Mouse (Mus musculus) MEL (cell line): ENCODE data around the gene Olfr1392. TPM values are rescaled to one million over a fixed set of nuclear protein-coding genes. Genes with fewer than 3 reads are reported as not detected.
"Not testable (repeated sequence)": the region's sequence is repeated elsewhere in the genome, so short reads cannot be mapped to it uniquely, and the experiment has no call there.

Source experiments
- DNase-seq: peaks from one replicate; pipeline ENCODE4 v3.0.0; 2011; ENCODE audit warnings: low read depth, low spot score
- H3K27ac ChIP-seq: 2 replicates; pipeline ENCODE4 v1.5.1; 2012; ENCODE audit warnings: low read depth, mild to moderate bottlenecking, control low read depth, low read length, moderate library complexity; ENCODE audit not compliant: control insufficient read depth
- H3K27me3 ChIP-seq, 2 experiments: fragments of 150-350 bp in 1 of 2; sonication (generic) in 1 of 2; 2 replicates each; pipeline ENCODE4 v1.6.1; 2012; ENCODE audit warnings: low read length in 2 of 2, mild to moderate bottlenecking in 2 of 2, improper control_type of control experiment in 1 of 2, moderate library complexity in 1 of 2; ENCODE audit not compliant: insufficient read depth in 2 of 2, control insufficient read depth in 1 of 2
- H3K36me3 ChIP-seq, 2 experiments: 2 replicates each; pipeline ENCODE4 v1.6.1; 2012 to 2014; ENCODE audit warnings: low read length in 2 of 2, improper control_type of control experiment in 1 of 2, inconsistent platforms in 1 of 2, mild to moderate bottlenecking in 1 of 2; ENCODE audit not compliant: insufficient read depth in 2 of 2, control insufficient read depth in 1 of 2
- H3K4me1 ChIP-seq, 2 experiments: fragments of 150-350 bp in 1 of 2; sonication (generic) in 1 of 2; 2 replicates each; pipeline ENCODE4 v1.6.1; 2012; ENCODE audit warnings: low read length in 2 of 2, improper control_type of control experiment in 1 of 2, mild to moderate bottlenecking in 1 of 2; ENCODE audit not compliant: insufficient read depth in 2 of 2, control insufficient read depth in 1 of 2
- H3K4me3 ChIP-seq, 2 experiments: fragments of 150-350 bp in 1 of 2; sonication (generic) in 1 of 2; 2 replicates each; pipeline ENCODE4 v1.5.1; 2012; ENCODE audit warnings: low read depth in 2 of 2, low read length in 2 of 2, mild to moderate bottlenecking in 2 of 2, moderate library complexity in 2 of 2, control low read depth in 1 of 2, improper control_type of control experiment in 1 of 2; ENCODE audit not compliant: control insufficient read depth in 1 of 2, insufficient read depth in 1 of 2
- H3K79me2 ChIP-seq: 2 replicates; pipeline ENCODE4 v1.6.1; 2012; ENCODE audit warnings: mild to moderate bottlenecking, low read length, moderate library complexity; ENCODE audit not compliant: control insufficient read depth, poor library complexity, insufficient read depth
- H3K9ac ChIP-seq: 2 replicates; pipeline ENCODE4 v1.6.1; 2012; ENCODE audit warnings: low read depth, mild to moderate bottlenecking, control low read depth, low read length, moderate library complexity; ENCODE audit not compliant: control insufficient read depth, poor library complexity, severe bottlenecking
- H3K9me3 ChIP-seq: fragments of 150-350 bp; sonication (generic); replicated peaks from 2 replicates; pipeline ENCODE4 v1.6.1; 2012; ENCODE audit warnings: mild to moderate bottlenecking, low read length, improper control_type of control experiment, moderate library complexity; ENCODE audit not compliant: insufficient read depth
- CHD1 ChIP-seq: IDR thresholded peaks from 2 replicates; pipeline ENCODE4 v1.6.1; 2012; ENCODE audit warnings: low read depth, mild to moderate bottlenecking, inconsistent platforms, low read length, improper control_type of control experiment
- ELF1 ChIP-seq: IDR thresholded peaks from 2 replicates; pipeline ENCODE4 v1.6.1; 2014; ENCODE audit warnings: low read depth, mild to moderate bottlenecking, inconsistent platforms, low read length, improper control_type of control experiment, moderate library complexity
- HCFC1 ChIP-seq: IDR thresholded peaks from 2 replicates; pipeline ENCODE4 v1.6.1; 2012; ENCODE audit warnings: low read depth, mild to moderate bottlenecking, inconsistent platforms, low read length, improper control_type of control experiment, moderate library complexity
- JUND ChIP-seq: IDR thresholded peaks from 2 replicates; pipeline ENCODE4 v1.6.1; 2011; ENCODE audit warnings: low read depth, mild to moderate bottlenecking, improper control_type of control experiment, low read length
- KAT2A ChIP-seq: conservative IDR thresholded peaks from 2 replicates; pipeline ENCODE4 v1.6.1; 2012; ENCODE audit warnings: low read depth, low read length, improper control_type of control experiment, inconsistent platforms
- MAFK ChIP-seq: IDR thresholded peaks from 2 replicates; pipeline ENCODE4 v1.6.1; 2011; ENCODE audit warnings: low read depth, mild to moderate bottlenecking, low read length, improper control_type of control experiment, borderline replicate concordance
- MYB ChIP-seq: IDR thresholded peaks from 2 replicates; pipeline ENCODE4 v1.6.1; 2011; ENCODE audit warnings: mild to moderate bottlenecking, low read depth, low read length, improper control_type of control experiment
- NELFE ChIP-seq: IDR thresholded peaks from 2 replicates; pipeline ENCODE4 v1.6.1; 2011; ENCODE audit warnings: low read depth, low read length, improper control_type of control experiment
- NRF1 ChIP-seq: IDR thresholded peaks from 2 replicates; pipeline ENCODE4 v1.6.1; 2014; ENCODE audit warnings: low read depth, mild to moderate bottlenecking, inconsistent platforms, low read length, improper control_type of control experiment, moderate library complexity; ENCODE audit not compliant: poor library complexity, insufficient read depth, severe bottlenecking
- POLR2AphosphoS5 ChIP-seq: IDR thresholded peaks from 2 replicates; pipeline ENCODE4 v1.6.1; 2012; ENCODE audit warnings: low read depth, borderline replicate concordance, mild to moderate bottlenecking, inconsistent platforms, low read length, moderate library complexity, mixed read lengths
- RCOR1 ChIP-seq: IDR thresholded peaks from 2 replicates; pipeline ENCODE4 v1.6.1; 2012; ENCODE audit warnings: low read depth, mild to moderate bottlenecking, inconsistent platforms, low read length, improper control_type of control experiment
- ZC3H11A ChIP-seq: IDR thresholded peaks from 2 replicates; pipeline ENCODE4 v1.6.1; 2012; ENCODE audit warnings: low read depth, mild to moderate bottlenecking, inconsistent platforms, low read length, improper control_type of control experiment
- ZMIZ1 ChIP-seq: IDR thresholded peaks from 2 replicates; pipeline ENCODE4 v1.6.1; 2012; ENCODE audit warnings: low read depth, mild to moderate bottlenecking, inconsistent platforms, low read length, improper control_type of control experiment, moderate library complexity
- polyA plus RNA-seq, 2 experiments: library from polyadenylated mRNA; stranded (reverse) in 1 of 2; unstranded in 1 of 2; fragments of >175 nt in 1 of 2; fragments of >200 nt in 1 of 2; gene quantifications; 2 replicates each; pipeline versions ENCODE4 v1.2.1 to v1.2.4; 2012; ENCODE audit warnings: low replicate concordance in 2 of 2, low read depth in 1 of 2; ENCODE audit not compliant: insufficient read length in 2 of 2, insufficient read depth in 1 of 2, missing spikeins in 1 of 2
- total RNA-seq: library from RNA; depleted of rRNA; stranded (reverse); fragments of 300-350 nt; gene quantifications from 2 replicates; pipeline ENCODE4 v1.2.3, GENCODE M21; 2012; rRNA removed

Olfr1392 gene
- total RNA-seq (not detected in 2 replicates), polyA plus RNA-seq (not detected)

GRCm38 (mm10) chr11:49284982-49285381 is at the start of gene Olfr1392:
Olfr1392 (plus strand) TSS chr11:49285282.
- not testable (repeated sequence) for H3K9me3 ChIP-seq, DNase-seq, H3K27me3 ChIP-seq, H3K36me3 ChIP-seq, H3K79me2 ChIP-seq, H3K9ac ChIP-seq, H3K4me3 ChIP-seq, H3K27ac ChIP-seq, H3K4me1 ChIP-seq

GRCm38 (mm10) chr11:49235459-49236207 is 49.4 kb upstream of the Olfr1392 start:
- peaks cover 0 to 11% of the 10 kb centered on the region in 2 experiments; a peak in 2 of 4 replicates for H3K36me3 ChIP-seq
- no peak overlapping the region for H3K27ac ChIP-seq
- DNase-seq: no peak
- no peak overlapping the region for H3K9ac ChIP-seq
- peaks cover 6 to 12% of the 10 kb centered on the region in 2 experiments for H3K4me1 ChIP-seq
- H3K9me3 ChIP-seq: no peaks in the 10 kb centered on the region
- peaks cover 0 to 2% of the 10 kb centered on the region in 2 experiments; a peak in 1 of 4 replicates for H3K27me3 ChIP-seq
- no peak for TF ChIP-seq HCFC1
- TF ChIP-seq ZMIZ1: no peak
- no peak for TF ChIP-seq NELFE
- no peak for TF ChIP-seq POLR2AphosphoS5
- TF ChIP-seq, all 39 proteins: peak for 0
- Histone ChIP-seq H3K4me3 (no peak overlapping the region), H3K79me2 (no peaks in the 10 kb centered on the region)

- peaks cover 0 to 21% of the 10 kb centered on the region in 2 experiments; a peak in 2 of 4 replicates for H3K36me3 ChIP-seq
- H3K4me1 ChIP-seq: peaks cover 13 to 21% of the 10 kb centered on the region in 2 experiments
- H3K27me3 ChIP-seq: no peaks in the 10 kb centered on the region
- H3K9ac ChIP-seq: no peak overlapping the region
- no peak overlapping the region for H3K4me3 ChIP-seq
- no peak for DNase-seq
- H3K9me3 ChIP-seq: no peaks in the 10 kb centered on the region
- TF ChIP-seq ZC3H11A: no peak
- no peak for TF ChIP-seq NRF1
- TF ChIP-seq KAT2A: no peak
- no peak for TF ChIP-seq NELFE
- TF ChIP-seq MYB: no peak
- TF ChIP-seq RCOR1: no peak
- TF ChIP-seq CHD1: no peak
- TF ChIP-seq ELF1: no peak
- no peak for TF ChIP-seq JUND
- no peak for TF ChIP-seq MAFK
- H3K79me2 ChIP-seq: no peaks in the 10 kb centered on the region
- H3K27ac ChIP-seq: no peak overlapping the region
Measured at GRCm38 (mm10) chr11:49236891-49237290, 48.2 kb upstream of the Olfr1392 start.
